Mouse (Mus musculus) heart, postnatal 0 days (tissue): Measurements from ENCODE around the gene Rbfox2. TPM values are rescaled to one million over a fixed set of nuclear protein-coding genes. Genes with fewer than 3 reads are reported as not detected.

Experiments used
- ATAC-seq: fragments of 200-750 bp; cut with Nextera tagmentation; 2 replicates; pipeline ENCODE4 v1.8.0; 2017; ENCODE audit warnings: low read depth, moderate number of reproducible peaks, moderate library complexity; ENCODE audit not compliant: insufficient read depth
- DNase-seq: peaks from one replicate; pipeline ENCODE4 v3.0.0-alpha.2; 2016; ENCODE audit warnings: low spot score
- H3K27ac ChIP-seq: fragments of 300-500 bp; sonication (generic); 2 replicates; pipeline ENCODE4 v1.5.1; 2014; ENCODE audit warnings: low read depth, mild to moderate bottlenecking
- H3K27me3 ChIP-seq: fragments of 300-500 bp; sonication (generic); 2 replicates; pipeline ENCODE4 v1.6.1; 2014; ENCODE audit warnings: low read length, mixed read lengths; ENCODE audit not compliant: control insufficient read depth, insufficient read depth
- H3K36me3 ChIP-seq: fragments of 300-500 bp; sonication (generic); replicated peaks from 2 replicates; pipeline ENCODE4 v1.6.1; 2014; ENCODE audit warnings: low read length, mixed read lengths; ENCODE audit not compliant: control insufficient read depth, insufficient read depth
- H3K4me1 ChIP-seq: fragments of 300-500 bp; sonication (generic); 2 replicates; pipeline ENCODE4 v1.6.1; 2014; ENCODE audit warnings: antibody characterized with exemption; ENCODE audit not compliant: control insufficient read depth, insufficient read depth
- H3K4me2 ChIP-seq: fragments of 300-500 bp; sonication (generic); 2 replicates; pipeline ENCODE4 v1.6.1; 2014; ENCODE audit warnings: low read depth, mild to moderate bottlenecking, low read length, moderate library complexity
- H3K4me3 ChIP-seq: fragments of 300-500 bp; sonication (generic); 2 replicates; pipeline ENCODE4 v1.5.1; 2014; ENCODE audit warnings: low read depth, low read length
- H3K9ac ChIP-seq: fragments of 300-500 bp; sonication (generic); replicated peaks from 2 replicates; pipeline ENCODE4 v1.6.1; 2014; ENCODE audit warnings: low read depth, low read length, mixed read lengths
- H3K9me3 ChIP-seq: fragments of 300-500 bp; sonication (generic); replicated peaks from 2 replicates; pipeline ENCODE4 v1.6.1; 2016; ENCODE audit warnings: low read length; ENCODE audit not compliant: control insufficient read depth
- CTCF ChIP-seq: IDR thresholded peaks from 2 replicates; pipeline ENCODE4 v1.5.1; 2016; ENCODE audit warnings: antibody characterized with exemption, control low read depth, low read depth
- EP300 ChIP-seq: IDR thresholded peaks from 2 replicates; pipeline ENCODE4 v1.6.1; 2016; ENCODE audit warnings: antibody characterized with exemption, low read depth
- WGBS: fragments of 180-500 bp; shearing (Covaris S2); extraction: QIAGEN DNeasy Blood & Tissue Kit; methylation state at CpG from one replicate; pipeline ENCODE4 v1.1.7; 2014; 5-methylcytosine and 5-hydroxymethylcytosine counted together
- polyA plus RNA-seq: library from polyadenylated mRNA; unstranded; fragments of >200 nt; fragmentation: Nextera tagmentation; extraction: Ambion mirVana; gene quantifications from 2 replicates; pipeline ENCODE4 v1.2.1, GENCODE M21; 2015
- total RNA-seq: library from RNA; depleted of rRNA; stranded (reverse); fragments of >200 nt; gene quantifications from 2 replicates; pipeline ENCODE4 v1.2.3, GENCODE M21; 2014; ENCODE audit warnings: low replicate concordance

Gene Rbfox2
- total and polyA plus RNA-seq, 2 experiments from 2014 or later: 49.1 to 143 TPM

DNA sequence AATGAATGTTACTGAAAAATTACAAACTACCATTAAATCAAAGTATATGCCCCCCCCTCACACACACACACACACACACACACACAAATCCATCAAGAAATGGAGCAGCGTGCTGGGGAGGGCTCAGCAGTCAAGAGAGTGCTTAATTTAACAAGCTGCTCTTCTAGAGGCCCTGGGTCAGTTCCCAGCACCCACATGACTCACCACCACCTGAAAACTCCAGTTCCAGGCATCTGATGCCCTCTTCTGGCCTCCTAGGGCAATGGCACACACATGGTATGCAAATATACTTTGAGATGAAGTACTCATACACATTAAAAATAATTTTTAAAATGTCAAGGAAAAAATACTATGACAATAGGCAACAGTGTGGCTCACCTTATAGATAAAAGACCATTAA lies 120.7 kb downstream of the Rbfox2 start:
- no peak overlapping the region for H3K4me2 ChIP-seq
- TF ChIP-seq CTCF: peak; percentile 29; the same call in 1 of the 2 replicates
- TF ChIP-seq EP300: no peak
- H3K27ac ChIP-seq: peak overlapping the region; percentile 61
- no peaks in the 10 kb centered on the region for H3K27me3 ChIP-seq
- no peak for DNase-seq
- H3K9ac ChIP-seq: no peak overlapping the region
- H3K9me3 ChIP-seq: no peaks in the 10 kb centered on the region
- H3K4me3 ChIP-seq: no peak overlapping the region
- 97% methylated on average over 1 of the region's 1 CpGs for WGBS
- peaks cover 35% of the 10 kb centered on the region for H3K4me1 ChIP-seq
- no peak for ATAC-seq
- no peaks in the 10 kb centered on the region for H3K36me3 ChIP-seq

DNA sequence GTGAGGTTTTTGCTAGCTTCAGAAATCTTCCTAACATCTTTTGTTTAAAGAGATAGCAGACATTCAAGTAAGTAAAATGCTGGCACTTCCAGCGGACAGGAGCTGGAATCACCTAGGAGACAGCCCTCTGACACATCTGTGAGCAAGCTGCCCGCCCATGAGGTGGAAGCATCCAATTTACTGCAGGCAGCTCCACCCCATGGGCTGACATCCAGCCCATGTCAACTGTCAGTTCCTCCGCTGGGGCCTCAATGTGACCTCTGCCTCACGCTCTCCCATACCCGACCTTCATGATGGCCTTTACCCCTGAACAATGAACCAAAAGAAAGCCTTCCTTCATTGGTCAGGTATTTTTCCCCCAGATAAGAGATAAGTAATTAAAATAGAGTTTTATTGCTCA lies 121.2 kb downstream of the Rbfox2 start:
- TF ChIP-seq CTCF: no peak
- no peak for TF ChIP-seq EP300
- peaks cover 35% of the 10 kb centered on the region for H3K4me1 ChIP-seq
- H3K27me3 ChIP-seq: no peaks in the 10 kb centered on the region
- no peak overlapping the region for H3K9ac ChIP-seq
- ATAC-seq (peak; percentile 83), DNase-seq (peak; percentile 73)
- 0 out of 2 replicates have a peak overlapping the region, but pooled peaks have one; percentile 30 for H3K27ac ChIP-seq
- WGBS: 32% methylated on average over 5 of the region's 5 CpGs
- H3K4me2 ChIP-seq: no peak overlapping the region
- H3K4me3 ChIP-seq: no peak overlapping the region
- H3K9me3 ChIP-seq: no peaks in the 10 kb centered on the region
- H3K36me3 ChIP-seq: no peaks in the 10 kb centered on the region

DNA sequence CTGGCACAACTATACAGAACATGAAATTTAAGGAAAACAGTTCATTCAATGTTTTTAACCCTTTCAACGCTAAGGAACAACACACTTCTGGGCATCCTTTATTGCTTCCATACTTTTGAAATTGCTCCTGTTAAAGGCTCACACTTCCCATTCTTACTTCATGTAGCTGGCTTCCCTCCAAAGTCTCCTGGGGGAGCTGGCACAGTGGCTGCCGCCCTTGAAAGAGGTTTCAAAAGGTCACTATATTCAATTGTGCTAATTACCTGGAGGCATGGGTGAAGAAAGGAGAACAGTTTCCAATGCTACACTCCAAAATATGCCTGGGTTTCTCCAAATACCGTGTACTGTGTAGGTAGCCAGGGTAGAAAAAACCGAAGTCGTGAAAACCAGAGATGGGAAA lies 124.0 kb downstream of the Rbfox2 start:
- peak overlapping the region; percentile 79 for H3K27ac ChIP-seq
- H3K36me3 ChIP-seq: no peaks in the 10 kb centered on the region
- no peak for TF ChIP-seq EP300
- TF ChIP-seq CTCF: no peak
- WGBS: 36% methylated on average over 5 of the region's 5 CpGs
- no peak overlapping the region for H3K9ac ChIP-seq
- no peaks in the 10 kb centered on the region for H3K9me3 ChIP-seq
- no peak overlapping the region for H3K4me3 ChIP-seq
- DNase-seq: peak; percentile 46
- peaks cover 23% of the 10 kb centered on the region for H3K4me1 ChIP-seq
- no peak overlapping the region for H3K4me2 ChIP-seq
- ATAC-seq: no peak
- H3K27me3 ChIP-seq: no peaks in the 10 kb centered on the region

DNA sequence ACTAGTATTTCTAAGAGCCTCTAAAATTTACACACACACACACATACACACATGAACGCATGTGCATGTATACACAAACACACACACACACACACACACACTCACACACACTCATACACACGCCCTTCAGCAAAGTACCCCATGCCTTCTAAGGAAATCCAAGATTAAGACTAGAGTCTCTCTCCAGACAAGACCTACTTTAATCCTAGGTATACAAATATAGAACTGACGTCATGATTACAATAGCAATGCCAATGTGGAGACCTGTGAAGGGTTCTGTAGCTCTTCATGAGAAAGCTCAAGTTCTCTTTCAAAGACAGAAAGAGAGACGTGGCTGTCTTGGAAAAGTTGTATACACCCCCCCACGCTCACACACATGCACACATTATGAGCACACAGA lies 132.8 kb downstream of the Rbfox2 start:
- no peaks in the 10 kb centered on the region for H3K9me3 ChIP-seq
- peaks cover 26% of the 10 kb centered on the region for H3K4me1 ChIP-seq
- H3K27me3 ChIP-seq: no peaks in the 10 kb centered on the region
- no peak overlapping the region for H3K9ac ChIP-seq
- ATAC-seq: peak; percentile 64
- H3K36me3 ChIP-seq: no peaks in the 10 kb centered on the region
- peak overlapping the region; percentile 66 for H3K27ac ChIP-seq
- H3K4me2 ChIP-seq: no peak overlapping the region
- no peak for TF ChIP-seq CTCF
- no peak for TF ChIP-seq EP300
- H3K4me3 ChIP-seq: no peak overlapping the region
- 40% methylated on average over 5 of the region's 5 CpGs for WGBS
- DNase-seq: peak; percentile 74

DNA sequence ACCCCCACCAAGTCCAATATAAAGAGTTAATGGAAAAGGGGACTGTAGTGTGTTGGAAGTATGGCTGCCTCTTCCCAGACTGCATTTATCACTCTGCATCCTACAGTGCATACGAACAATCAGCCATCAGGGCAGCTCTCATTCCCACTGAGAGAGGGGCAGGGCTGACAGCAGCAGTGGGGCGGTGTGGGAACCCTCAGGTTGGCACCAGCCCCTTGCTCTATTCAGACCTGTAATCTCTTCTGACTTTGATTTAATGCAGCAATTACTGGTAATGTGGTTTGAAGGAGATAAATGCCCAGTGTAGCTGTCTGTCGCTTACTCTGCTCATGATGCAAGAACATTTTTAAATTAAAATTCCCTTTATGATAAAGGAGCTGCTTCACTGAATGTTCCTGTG lies 134.4 kb downstream of the Rbfox2 start:
- H3K27me3 ChIP-seq: no peaks in the 10 kb centered on the region
- H3K4me1 ChIP-seq: peaks cover 29% of the 10 kb centered on the region
- H3K9ac ChIP-seq: no peak overlapping the region
- 39% methylated on average over 3 of the region's 3 CpGs for WGBS
- H3K27ac ChIP-seq: no peak overlapping the region
- no peak overlapping the region for H3K4me2 ChIP-seq
- no peak for TF ChIP-seq EP300
- TF ChIP-seq CTCF: no peak
- H3K36me3 ChIP-seq: no peaks in the 10 kb centered on the region
- H3K9me3 ChIP-seq: no peaks in the 10 kb centered on the region
- DNase-seq: no peak
- ATAC-seq: no peak
- no peak overlapping the region for H3K4me3 ChIP-seq

DNA sequence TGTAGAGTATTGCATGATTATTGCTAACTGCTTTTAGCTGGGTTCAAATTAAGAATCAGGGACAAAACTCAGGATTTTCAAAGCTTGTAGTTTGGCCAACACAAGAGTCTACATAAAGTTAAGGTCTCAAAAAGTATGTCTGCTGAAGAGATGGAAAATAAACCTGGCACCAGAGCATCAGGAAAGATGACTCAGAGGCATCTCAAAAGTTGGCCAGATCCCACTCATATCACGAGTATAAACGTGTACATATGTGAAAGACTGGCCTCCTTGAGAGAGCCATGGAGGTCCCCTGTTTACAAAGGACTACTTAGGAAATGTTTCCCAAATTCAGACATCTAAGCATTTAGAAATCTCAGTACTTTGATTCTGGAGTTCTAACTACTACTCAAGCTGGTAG lies 138.0 kb downstream of the Rbfox2 start:
- Histone ChIP-seq H3K9ac (no peak overlapping the region), H3K36me3 (no peaks in the 10 kb centered on the region), H3K27ac (no peak overlapping the region), H3K27me3 (no peaks in the 10 kb centered on the region), H3K4me2 (no peak overlapping the region), H3K4me3 (no peak overlapping the region), H3K4me1 (peaks cover 23% of the 10 kb centered on the region), H3K9me3 (no peaks in the 10 kb centered on the region)
- 51% methylated on average over 2 of the region's 2 CpGs for WGBS
- TF ChIP-seq EP300 (no peak), CTCF (no peak)
- no peak for DNase-seq
- no peak for ATAC-seq
